Mouse (Mus musculus) C2C12 (cell line): Measurements from ENCODE around the gene Mrpl44.

Experiments
- CEBPB ChIP-seq: IDR thresholded peaks from one replicate; pipeline ENCODE4 v1.6.1; 2011; ENCODE audit warnings: low read depth, mild to moderate bottlenecking, control low read depth, moderate library complexity
- CTCF ChIP-seq: IDR thresholded peaks from one replicate; pipeline ENCODE4 v1.5.1; 2011; ENCODE audit not compliant: control insufficient read depth, insufficient read depth, insufficient read length
- FOSL1 ChIP-seq: IDR thresholded peaks from one replicate; pipeline ENCODE4 v1.8.0; 2011; ENCODE audit warnings: mild to moderate bottlenecking, low read length; ENCODE audit not compliant: poor library complexity, insufficient read depth, severe bottlenecking
- MAX ChIP-seq: IDR thresholded peaks from one replicate; pipeline ENCODE4 v1.6.1; 2011; ENCODE audit warnings: mild to moderate bottlenecking, control low read depth
- MYOD1 ChIP-seq: IDR thresholded peaks from one replicate; pipeline ENCODE4 v1.6.1; 2011; ENCODE audit warnings: low read depth; ENCODE audit not compliant: control insufficient read depth, insufficient read length
- MYOG ChIP-seq: IDR thresholded peaks from one replicate; pipeline ENCODE4 v1.6.1; 2011; ENCODE audit not compliant: control insufficient read depth, insufficient read length; ENCODE audit errors: extremely low read depth
- USF1 ChIP-seq: IDR thresholded peaks from one replicate; pipeline ENCODE4 v1.6.1; 2011; ENCODE audit warnings: low read depth, mild to moderate bottlenecking, control low read depth, moderate library complexity

GRCm38 (mm10) chr1:79753456-79753855 is 22.4 kb upstream of the Mrpl44 start:
- TF ChIP-seq USF1 (no peak), CTCF (no peak), MAX (no peak), MYOD1 (no peak), CEBPB (no peak), FOSL1 (no peak), MYOG (no peak)
